Mouse (Mus musculus) intestine, embryonic 14.5 days (tissue): ENCODE measurements around the gene Sh2d7. TPM values are rescaled to one million over a fixed set of nuclear protein-coding genes. Genes with fewer than 3 reads are reported as not detected.
A peak's percentile ranks its signal among the peaks of the same experiment; 100 is the strongest.

Source experiments
- ATAC-seq: fragments of 200-750 bp; cut with Nextera tagmentation; replicated peaks from 2 replicates; pipeline ENCODE4 v1.8.0; 2017; ENCODE audit warnings: low read depth, moderate number of reproducible peaks, moderate TSS enrichment, moderate library complexity; ENCODE audit not compliant: low FRiP score, low TSS enrichment
- DNase-seq: peaks from one replicate; pipeline ENCODE4 v3.0.0-alpha.2; 2018; ENCODE audit warnings: low spot score
- H3K27ac ChIP-seq: fragments of 300-500 bp; sonication (generic); 2 replicates; pipeline ENCODE4 v1.5.1; 2014; ENCODE audit warnings: low read depth, mild to moderate bottlenecking, control low read depth
- H3K27me3 ChIP-seq: fragments of 300-500 bp; sonication (generic); replicated peaks from 2 replicates; pipeline ENCODE4 v1.6.1; 2014; ENCODE audit warnings: low read length, control low read depth; ENCODE audit not compliant: control insufficient read depth, insufficient read depth
- H3K36me3 ChIP-seq: fragments of 300-500 bp; sonication (generic); 2 replicates; pipeline ENCODE4 v1.6.1; 2014; ENCODE audit warnings: low read length, control low read depth; ENCODE audit not compliant: control insufficient read depth, insufficient read depth
- H3K4me1 ChIP-seq: fragments of 300-500 bp; sonication (generic); replicated peaks from 2 replicates; pipeline ENCODE4 v1.6.1; 2014; ENCODE audit warnings: low read length, control low read depth, mixed read lengths; ENCODE audit not compliant: control insufficient read depth, insufficient read depth
- H3K4me2 ChIP-seq: fragments of 300-500 bp; sonication (generic); 2 replicates; pipeline ENCODE4 v1.6.1; 2014; ENCODE audit warnings: low read length
- H3K4me3 ChIP-seq: fragments of 300-500 bp; sonication (generic); 2 replicates; pipeline ENCODE4 v1.5.1; 2014; ENCODE audit warnings: low read depth, low read length, control low read depth, mixed read lengths
- H3K9ac ChIP-seq: fragments of 300-500 bp; sonication (generic); 2 replicates; pipeline ENCODE4 v1.6.1; 2014; ENCODE audit warnings: mild to moderate bottlenecking, low read length
- H3K9me3 ChIP-seq: fragments of 300-500 bp; sonication (generic); 2 replicates; pipeline ENCODE4 v1.6.1; 2016; ENCODE audit warnings: low read length, control low read depth; ENCODE audit not compliant: control insufficient read depth
- WGBS: fragments of 180-500 bp; shearing (Covaris S2); extraction: QIAGEN DNeasy Blood & Tissue Kit; methylation state at CpG from one replicate; pipeline ENCODE4 v1.1.7; 2014; 5-methylcytosine and 5-hydroxymethylcytosine counted together
- polyA plus RNA-seq: library from polyadenylated mRNA; unstranded; fragments of >200 nt; fragmentation: Nextera tagmentation; extraction: Ambion mirVana; gene quantifications from 2 replicates; pipeline ENCODE4 v1.2.1, GENCODE M21; 2014

Gene Sh2d7
- polyA plus RNA-seq, 1 experiment from 2014 or later, result not detected

DNA sequence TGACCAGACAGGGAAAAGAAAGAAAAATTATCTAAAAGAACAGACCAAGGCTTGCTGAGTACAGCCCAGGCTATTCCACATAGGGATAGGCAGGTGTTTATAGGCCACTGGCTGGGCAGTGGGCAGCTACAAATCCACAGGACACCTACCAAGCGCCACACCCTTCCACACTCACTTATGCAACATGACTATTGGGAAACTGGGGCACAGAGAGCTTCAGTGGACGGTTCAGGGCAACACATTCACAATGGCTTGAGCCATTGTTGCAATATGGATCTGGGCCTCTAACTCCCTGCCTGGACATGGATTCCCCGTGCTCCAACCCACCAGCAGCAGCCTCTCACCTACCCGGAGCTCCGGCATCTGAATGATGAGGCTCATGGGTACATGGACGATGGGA, 10.6 kb downstream of the Sh2d7 start:
- WGBS, result 86% methylated on average over 6 of the region's 6 CpGs

GRCm38 (mm10) chr9:54552409-54552808, 13.6 kb downstream of the Sh2d7 start:
- H3K36me3 ChIP-seq, result no peaks in the 10 kb centered on the region
- H3K27ac ChIP-seq, result no peak overlapping the region
- H3K9me3 ChIP-seq, result no peaks in the 10 kb centered on the region
- H3K27me3 ChIP-seq, result no peaks in the 10 kb centered on the region
- no peak overlapping the region for H3K4me2 ChIP-seq
- WGBS, result 17% methylated on average over 5 of the region's 5 CpGs
- H3K4me3 ChIP-seq, result no peak overlapping the region
- no peaks in the 10 kb centered on the region for H3K4me1 ChIP-seq
- H3K9ac ChIP-seq, result no peak overlapping the region
- DNase-seq (peak; percentile 59), ATAC-seq (no peak)

More for the DNA sequence above, 10.6 kb downstream of the Sh2d7 start:
- Histone ChIP-seq H3K4me3 (no peak overlapping the region), H3K4me2 (no peak overlapping the region), H3K4me1 (no peaks in the 10 kb centered on the region), H3K9ac (no peak overlapping the region), H3K36me3 (no peaks in the 10 kb centered on the region), H3K27ac (no peak overlapping the region), H3K9me3 (no peaks in the 10 kb centered on the region), H3K27me3 (no peaks in the 10 kb centered on the region)
- ATAC-seq (no peak), DNase-seq (no peak)

- Histone ChIP-seq H3K9ac (no peak overlapping the region), H3K4me3 (no peak overlapping the region), H3K4me1 (peaks cover 3% of the 10 kb centered on the region; the same call in 1 of the 2 replicates), H3K27me3 (no peaks in the 10 kb centered on the region), H3K9me3 (no peaks in the 10 kb centered on the region), H3K27ac (no peak overlapping the region), H3K4me2 (no peak overlapping the region), H3K36me3 (no peaks in the 10 kb centered on the region)
- no peak for ATAC-seq
- 84% methylated on average over 2 of the region's 2 CpGs for WGBS
- no peak for DNase-seq
Measured at GRCm38 (mm10) chr9:54555044-54555443, 16.3 kb downstream of the Sh2d7 start.

- Histone ChIP-seq H3K27ac (no peak overlapping the region), H3K4me1 (peaks cover 3% of the 10 kb centered on the region; the same call in 1 of the 2 replicates), H3K9me3 (no peaks in the 10 kb centered on the region), H3K36me3 (no peaks in the 10 kb centered on the region), H3K4me3 (no peak overlapping the region), H3K27me3 (no peaks in the 10 kb centered on the region), H3K4me2 (0 out of 2 replicates have a peak overlapping the region, but pooled peaks have one; percentile 82), H3K9ac (no peak overlapping the region)
- ATAC-seq, result no peak
- no peak for DNase-seq
- 82% methylated on average over 8 of the region's 8 CpGs for WGBS
Measured at GRCm38 (mm10) chr9:54558731-54559130, 19.9 kb downstream of the Sh2d7 start.

DNA sequence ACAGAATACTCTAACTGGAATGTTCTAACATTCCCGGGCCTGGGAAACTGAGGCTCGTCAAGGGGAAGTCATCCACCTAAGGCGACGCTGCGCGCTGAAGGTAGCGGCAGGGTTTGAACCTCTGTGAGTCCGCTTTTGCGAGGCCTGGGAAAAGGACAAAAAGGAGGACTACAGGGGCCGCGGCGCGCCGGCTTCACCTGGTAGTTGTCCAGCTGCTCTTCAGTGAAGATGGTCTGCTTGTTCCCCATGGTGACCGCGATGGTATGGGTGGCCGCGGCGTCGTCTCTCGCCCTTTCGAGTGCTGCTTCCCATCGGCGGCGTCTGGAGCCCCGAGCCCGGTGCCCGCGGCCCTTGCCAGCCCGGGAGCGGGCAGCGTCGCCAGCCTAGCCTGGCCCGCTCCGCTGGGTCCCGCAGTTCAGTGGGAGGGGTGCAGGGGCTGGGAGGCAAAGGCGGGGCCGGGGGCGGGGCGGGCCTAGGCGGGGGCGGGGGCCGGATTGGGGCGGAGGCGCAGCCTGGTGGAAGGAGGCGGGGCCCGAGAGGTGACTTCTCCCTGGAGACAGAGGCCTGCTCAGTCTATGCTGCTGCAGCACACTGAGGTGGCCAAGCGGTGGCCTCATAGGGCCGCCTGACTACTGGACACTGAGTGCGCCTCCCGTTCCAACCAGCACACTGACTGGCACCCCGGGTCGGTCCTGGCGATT, 21.1 kb downstream of the Sh2d7 start, which contains the start of gene Cib2:
Gene Cib2, minus strand, starts transcription at position 448 of the 701 bp plus-strand sequence.
- H3K9ac ChIP-seq, result peak within 1 kb of the TSS; percentile 40
- ATAC-seq, result peak; percentile 97
- under 1% methylated on average over 54 of the region's 54 CpGs for WGBS
- H3K9me3 ChIP-seq, result no peaks in the 10 kb centered on the region
- peak within 1 kb of the TSS; percentile 55 for H3K4me3 ChIP-seq
- peaks cover 3% of the 10 kb centered on the region; the same call in 1 of the 2 replicates for H3K4me1 ChIP-seq
- peak within 1 kb of the TSS; percentile 82 for H3K4me2 ChIP-seq
- peak; percentile 91 for DNase-seq
- no peaks in the 10 kb centered on the region for H3K27me3 ChIP-seq
- no peak within 1 kb of the TSS for H3K27ac ChIP-seq
- no peaks in the 10 kb centered on the region for H3K36me3 ChIP-seq

- Histone ChIP-seq H3K4me2 (no peak overlapping the region), H3K27ac (no peak overlapping the region), H3K9ac (no peak overlapping the region), H3K9me3 (no peaks in the 10 kb centered on the region), H3K27me3 (no peaks in the 10 kb centered on the region), H3K36me3 (no peaks in the 10 kb centered on the region), H3K4me3 (no peak overlapping the region), H3K4me1 (peaks cover 3% of the 10 kb centered on the region; the same call in 1 of the 2 replicates)
- ATAC-seq (no peak), DNase-seq (no peak)
- 92% methylated on average over 8 of the region's 8 CpGs for WGBS
Measured at GRCm38 (mm10) chr9:54560831-54561601, 22.2 kb downstream of the Sh2d7 start.

- no peaks in the 10 kb centered on the region for H3K27me3 ChIP-seq
- DNase-seq (no peak), ATAC-seq (no peak)
- no peak overlapping the region for H3K4me3 ChIP-seq
- H3K27ac ChIP-seq, result no peak overlapping the region
- H3K4me1 ChIP-seq, result no peaks in the 10 kb centered on the region
- H3K36me3 ChIP-seq, result no peaks in the 10 kb centered on the region
- no peak overlapping the region for H3K4me2 ChIP-seq
- 56% methylated on average over 4 of the region's 4 CpGs for WGBS
- H3K9ac ChIP-seq, result no peak overlapping the region
- H3K9me3 ChIP-seq, result no peaks in the 10 kb centered on the region
Measured at GRCm38 (mm10) chr9:54566958-54567357, 28.2 kb downstream of the Sh2d7 start.

GRCm38 (mm10) chr9:54568732-54569131, 29.9 kb downstream of the Sh2d7 start:
- H3K27me3 ChIP-seq, result no peaks in the 10 kb centered on the region
- no peaks in the 10 kb centered on the region for H3K4me1 ChIP-seq
- DNase-seq (no peak), ATAC-seq (no peak)
- 34% methylated on average over 2 of the region's 2 CpGs for WGBS
- H3K4me3 ChIP-seq, result no peak overlapping the region
- no peaks in the 10 kb centered on the region for H3K36me3 ChIP-seq
- no peaks in the 10 kb centered on the region for H3K9me3 ChIP-seq
- H3K27ac ChIP-seq, result no peak overlapping the region
- H3K4me2 ChIP-seq, result no peak overlapping the region
- no peak overlapping the region for H3K9ac ChIP-seq
